Mouse (Mus musculus) stomach, embryonic 14.5 days (tissue): ENCODE results near the gene Atp6v0b. TPM values are rescaled to one million over a fixed set of nuclear protein-coding genes. Genes with fewer than 3 reads are reported as not detected.

ENCODE experiments used
- ATAC-seq: fragments of 200-750 bp; cut with Nextera tagmentation; 2 replicates; pipeline ENCODE4 v1.8.0; 2017; ENCODE audit warnings: low read depth, moderate TSS enrichment; ENCODE audit not compliant: insufficient number of reproducible peaks, insufficient read depth, low FRiP score
- H3K27ac ChIP-seq: fragments of 300-500 bp; sonication (generic); 2 replicates; pipeline ENCODE4 v1.5.1; 2014; ENCODE audit warnings: mild to moderate bottlenecking, low read length, moderate library complexity, mixed read lengths
- H3K27me3 ChIP-seq: fragments of 300-500 bp; sonication (generic); 2 replicates; pipeline ENCODE4 v1.6.1; 2014; ENCODE audit warnings: low read length, control low read depth, mixed read lengths; ENCODE audit not compliant: control insufficient read depth, insufficient read depth
- H3K36me3 ChIP-seq: fragments of 300-500 bp; sonication (generic); 2 replicates; pipeline ENCODE4 v1.6.1; 2014; ENCODE audit warnings: mild to moderate bottlenecking, control low read depth, low read length, moderate library complexity, mixed read lengths; ENCODE audit not compliant: control insufficient read depth, insufficient read depth
- H3K4me1 ChIP-seq: fragments of 300-500 bp; sonication (generic); 2 replicates; pipeline ENCODE4 v1.6.1; 2014; ENCODE audit warnings: low read length, control low read depth, mixed read lengths; ENCODE audit not compliant: control insufficient read depth, insufficient read depth
- H3K4me2 ChIP-seq: fragments of 300-500 bp; sonication (generic); replicated peaks from 2 replicates; pipeline ENCODE4 v1.6.1; 2014; ENCODE audit warnings: low read depth, low read length, control low read depth
- H3K4me3 ChIP-seq: fragments of 300-500 bp; sonication (generic); 2 replicates; pipeline ENCODE4 v1.5.1; 2014; ENCODE audit warnings: low read depth, low read length, control low read depth
- H3K9ac ChIP-seq: fragments of 300-500 bp; sonication (generic); replicated peaks from 2 replicates; pipeline ENCODE4 v1.6.1; 2014; ENCODE audit warnings: low read depth, mild to moderate bottlenecking, control low read depth, low read length, moderate library complexity, mixed read lengths
- H3K9me3 ChIP-seq: fragments of 300-500 bp; sonication (generic); 2 replicates; pipeline ENCODE4 v1.6.1; 2016; ENCODE audit warnings: low read depth, low read length, control low read depth; ENCODE audit not compliant: control insufficient read depth
- WGBS: fragments of 180-500 bp; shearing (Covaris S2); extraction: QIAGEN DNeasy Blood & Tissue Kit; methylation state at CpG from one replicate; pipeline ENCODE4 v1.1.7; 2014; 5-methylcytosine and 5-hydroxymethylcytosine counted together
- polyA plus RNA-seq: library from polyadenylated mRNA; unstranded; fragments of >200 nt; fragmentation: Nextera tagmentation; extraction: Ambion mirVana; gene quantifications from 2 replicates; pipeline ENCODE4 v1.2.1, GENCODE M21; 2014

Atp6v0b gene
- polyA plus RNA-seq, 1 experiment from 2014 or later: 200 TPM

DNA sequence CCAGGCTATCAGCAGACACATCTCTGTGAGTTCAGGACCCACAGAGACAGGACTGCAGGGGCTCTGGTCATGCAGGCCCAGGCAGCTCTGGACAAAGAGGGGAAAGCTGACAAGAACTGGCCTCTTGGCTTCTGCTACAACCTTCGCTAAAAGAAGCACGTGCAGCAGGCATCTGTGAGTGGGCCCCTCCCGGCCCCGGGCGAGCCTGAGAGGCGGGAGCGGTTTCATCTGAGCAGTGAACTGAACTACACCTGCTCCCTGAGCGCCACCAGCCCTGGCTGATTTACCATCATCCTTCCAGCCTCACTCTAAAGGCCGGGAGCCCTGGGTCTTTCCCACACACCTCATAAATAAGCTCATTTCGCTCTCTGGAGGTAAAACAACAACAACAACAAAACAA, 8.8 kb downstream of the Atp6v0b start:
- Histone ChIP-seq H3K9me3 (no peaks in the 10 kb centered on the region), H3K27ac (no peak overlapping the region), H3K4me1 (peaks cover 4% of the 10 kb centered on the region; the same call in 1 of the 2 replicates), H3K4me2 (no peak overlapping the region), H3K36me3 (peaks cover 33% of the 10 kb centered on the region), H3K9ac (no peak overlapping the region), H3K4me3 (no peak overlapping the region), H3K27me3 (no peaks in the 10 kb centered on the region)
- no peak for ATAC-seq
- WGBS: 62% methylated on average over 10 of the region's 10 CpGs

GRCm38 (mm10) chr4:117873615-117874014, 13.5 kb downstream of the Atp6v0b start:
- Histone ChIP-seq H3K9me3 (no peaks in the 10 kb centered on the region), H3K36me3 (peaks cover 24% of the 10 kb centered on the region; the same call in 1 of the 2 replicates), H3K9ac (no peak overlapping the region), H3K27ac (no peak overlapping the region), H3K4me1 (peaks cover 9% of the 10 kb centered on the region; the same call in 1 of the 2 replicates), H3K4me3 (no peak overlapping the region), H3K27me3 (no peaks in the 10 kb centered on the region), H3K4me2 (no peak overlapping the region)
- ATAC-seq: no peak
- WGBS: 90% methylated on average over 9 of the region's 9 CpGs

DNA sequence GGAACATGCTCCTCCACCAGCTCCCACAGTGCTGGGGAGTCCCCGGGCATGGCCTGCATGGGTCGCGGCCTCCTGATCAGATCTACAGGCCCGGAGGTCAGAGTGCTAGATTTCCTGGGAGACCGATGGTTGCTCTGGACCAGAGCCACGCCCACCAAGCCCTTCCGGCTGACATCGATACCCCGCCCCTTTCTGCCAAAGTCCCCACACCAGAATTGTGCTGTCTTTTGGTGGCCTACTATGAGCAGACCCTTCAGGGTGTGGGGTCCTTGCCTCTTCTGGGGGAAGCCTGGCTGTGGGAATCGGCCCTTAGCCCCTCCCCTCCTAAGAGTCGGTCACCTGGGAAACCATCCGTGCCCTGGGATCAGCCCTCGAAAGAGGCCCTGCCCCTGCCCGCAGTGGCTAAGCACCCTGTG, 14.7 kb downstream of the Atp6v0b start, which contains the start of gene Ccdc24:
Ccdc24 (minus strand) TSS at position 87 of the 416 bp plus-strand sequence.
- H3K9ac ChIP-seq: no peak within 1 kb of the TSS; the same call in 1 of the 2 replicates
- WGBS: 4% methylated on average over 14 of the region's 14 CpGs

GRCm38 (mm10) chr4:117871787-117872186, 15.3 kb downstream of the Atp6v0b start:
- H3K4me3 ChIP-seq: no peak overlapping the region
- no peaks in the 10 kb centered on the region for H3K9me3 ChIP-seq
- no peak overlapping the region for H3K4me2 ChIP-seq
- H3K9ac ChIP-seq: no peak overlapping the region
- peaks cover 9% of the 10 kb centered on the region; the same call in 1 of the 2 replicates for H3K4me1 ChIP-seq
- peak; percentile 2; the same call in 1 of the 2 replicates for ATAC-seq
- H3K27ac ChIP-seq: no peak overlapping the region
- H3K36me3 ChIP-seq: peaks cover 18% of the 10 kb centered on the region; the same call in 1 of the 2 replicates
- WGBS: 51% methylated on average over 7 of the region's 7 CpGs
- no peaks in the 10 kb centered on the region for H3K27me3 ChIP-seq

More for the DNA sequence above, 14.7 kb downstream of the Atp6v0b start, which contains the start of gene Ccdc24:
- 0 out of 2 replicates have a peak within 1 kb of the TSS, but pooled peaks have one; percentile 10 for H3K4me3 ChIP-seq
- peaks cover 24% of the 10 kb centered on the region; the same call in 1 of the 2 replicates for H3K36me3 ChIP-seq
- ATAC-seq: peak; percentile 10; the same call in 1 of the 2 replicates
- peak within 1 kb of the TSS; percentile 40 for H3K4me2 ChIP-seq
- H3K27me3 ChIP-seq: no peaks in the 10 kb centered on the region
- no peaks in the 10 kb centered on the region for H3K9me3 ChIP-seq
- peaks cover 9% of the 10 kb centered on the region; the same call in 1 of the 2 replicates for H3K4me1 ChIP-seq
- H3K27ac ChIP-seq: no peak within 1 kb of the TSS

DNA sequence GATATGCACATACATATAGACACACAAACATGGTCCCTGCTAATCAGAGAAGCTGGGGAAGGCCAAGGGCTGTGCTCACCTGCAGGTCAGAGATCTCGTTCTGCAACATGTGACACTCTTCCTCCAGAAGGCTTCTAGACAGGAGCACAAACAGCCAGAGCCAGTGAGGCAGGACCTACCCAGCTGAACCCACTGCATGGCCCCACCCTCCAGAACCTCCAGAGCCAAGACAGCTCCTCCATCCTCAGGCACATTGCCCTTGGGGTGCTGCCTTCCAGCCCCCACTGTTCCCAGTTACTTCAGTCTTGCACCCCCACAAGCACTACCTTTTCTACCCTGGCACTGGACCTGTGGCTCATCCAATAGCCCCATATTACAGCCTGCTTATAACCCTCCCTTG, 16.7 kb downstream of the Atp6v0b start:
- ATAC-seq: no peak
- H3K9me3 ChIP-seq: no peaks in the 10 kb centered on the region
- peaks cover 9% of the 10 kb centered on the region; the same call in 1 of the 2 replicates for H3K4me1 ChIP-seq
- H3K27ac ChIP-seq: no peak overlapping the region
- peaks cover 6% of the 10 kb centered on the region; the same call in 1 of the 2 replicates for H3K36me3 ChIP-seq
- no peak overlapping the region for H3K4me2 ChIP-seq
- H3K9ac ChIP-seq: no peak overlapping the region
- 56% methylated on average over 1 of the region's 1 CpGs for WGBS
- no peak overlapping the region for H3K4me3 ChIP-seq
- H3K27me3 ChIP-seq: no peaks in the 10 kb centered on the region

- no peaks in the 10 kb centered on the region for H3K27me3 ChIP-seq
- H3K27ac ChIP-seq: no peak overlapping the region
- H3K4me2 ChIP-seq: no peak overlapping the region
- no peak overlapping the region for H3K4me3 ChIP-seq
- H3K36me3 ChIP-seq: peaks cover 3% of the 10 kb centered on the region; the same call in 1 of the 2 replicates
- ATAC-seq: no peak
- peaks cover 9% of the 10 kb centered on the region; the same call in 1 of the 2 replicates for H3K4me1 ChIP-seq
- no peaks in the 10 kb centered on the region for H3K9me3 ChIP-seq
- 59% methylated on average over 9 of the region's 9 CpGs for WGBS
- H3K9ac ChIP-seq: no peak overlapping the region
Observed at GRCm38 (mm10) chr4:117869317-117869716, 17.8 kb downstream of the Atp6v0b start.

DNA sequence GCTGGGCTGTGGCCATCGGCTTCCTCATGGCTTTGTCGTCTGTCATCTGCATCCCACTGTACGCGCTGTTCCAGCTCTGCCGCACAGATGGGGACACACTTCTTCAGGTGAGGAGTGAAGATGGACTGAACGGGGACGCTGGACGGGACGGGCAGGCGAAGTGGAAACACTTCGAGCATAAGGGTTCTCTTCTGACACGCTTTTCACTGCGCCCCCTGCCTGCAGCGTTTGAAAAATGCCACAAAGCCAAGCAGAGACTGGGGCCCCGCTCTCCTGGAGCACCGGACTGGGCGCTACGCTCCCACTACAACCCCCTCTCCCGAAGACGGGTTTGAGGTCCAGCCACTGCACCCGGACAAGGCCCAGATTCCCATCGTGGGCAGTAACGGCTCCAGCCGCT, 19.3 kb downstream of the Atp6v0b start:
- Histone ChIP-seq H3K9me3 (no peaks in the 10 kb centered on the region), H3K36me3 (no peaks in the 10 kb centered on the region), H3K9ac (no peak overlapping the region), H3K4me3 (no peak overlapping the region), H3K4me1 (peaks cover 7% of the 10 kb centered on the region; the same call in 1 of the 2 replicates), H3K27ac (no peak overlapping the region), H3K27me3 (no peaks in the 10 kb centered on the region), H3K4me2 (no peak overlapping the region)
- 17% methylated on average over 24 of the region's 24 CpGs for WGBS
- ATAC-seq: no peak

- H3K9me3 ChIP-seq: no peaks in the 10 kb centered on the region
- 68% methylated on average over 6 of the region's 6 CpGs for WGBS
- ATAC-seq: no peak
- no peaks in the 10 kb centered on the region for H3K27me3 ChIP-seq
- no peaks in the 10 kb centered on the region for H3K36me3 ChIP-seq
- no peak overlapping the region for H3K9ac ChIP-seq
- H3K27ac ChIP-seq: no peak overlapping the region
- no peak overlapping the region for H3K4me3 ChIP-seq
- no peak overlapping the region for H3K4me2 ChIP-seq
- H3K4me1 ChIP-seq: no peaks in the 10 kb centered on the region
Observed at GRCm38 (mm10) chr4:117867000-117867399, 20.1 kb downstream of the Atp6v0b start.

DNA sequence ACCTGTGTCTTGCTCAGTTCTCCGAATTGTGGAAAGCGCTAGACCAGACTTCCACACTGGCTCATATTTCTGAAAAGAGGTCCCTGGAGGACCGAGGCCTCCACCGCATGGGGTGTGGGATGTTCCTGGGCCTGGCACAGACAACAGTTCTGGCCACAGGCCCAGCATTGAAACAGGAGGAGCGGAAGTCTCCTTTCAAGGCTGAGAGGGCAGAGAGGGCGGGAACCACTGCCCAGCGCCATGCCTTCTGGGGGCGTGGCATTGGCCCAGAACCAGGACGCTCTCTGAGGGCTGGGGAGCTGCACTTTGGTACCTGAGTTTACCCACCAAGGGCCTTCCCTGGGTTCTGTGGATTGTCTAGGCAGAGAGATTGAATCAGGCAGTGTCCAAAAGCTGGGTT, 21.1 kb downstream of the Atp6v0b start:
- no peaks in the 10 kb centered on the region for H3K27me3 ChIP-seq
- no peak overlapping the region for H3K9ac ChIP-seq
- no peak overlapping the region for H3K4me3 ChIP-seq
- H3K4me2 ChIP-seq: no peak overlapping the region
- 55% methylated on average over 9 of the region's 9 CpGs for WGBS
- H3K27ac ChIP-seq: no peak overlapping the region
- no peaks in the 10 kb centered on the region for H3K36me3 ChIP-seq
- no peaks in the 10 kb centered on the region for H3K4me1 ChIP-seq
- ATAC-seq: no peak; the same call in 1 of the 2 replicates
- H3K9me3 ChIP-seq: no peaks in the 10 kb centered on the region
